Mouse (Mus musculus): ENCODE data around the gene Plekha5. TPM values are rescaled to one million over a fixed set of nuclear protein-coding genes. Genes with fewer than 3 reads are reported as not detected.

Plekha5 gene
- 101 and 113 TPM in 2 replicates for polyA plus RNA-seq (2012; rRNA removed)

DNA sequence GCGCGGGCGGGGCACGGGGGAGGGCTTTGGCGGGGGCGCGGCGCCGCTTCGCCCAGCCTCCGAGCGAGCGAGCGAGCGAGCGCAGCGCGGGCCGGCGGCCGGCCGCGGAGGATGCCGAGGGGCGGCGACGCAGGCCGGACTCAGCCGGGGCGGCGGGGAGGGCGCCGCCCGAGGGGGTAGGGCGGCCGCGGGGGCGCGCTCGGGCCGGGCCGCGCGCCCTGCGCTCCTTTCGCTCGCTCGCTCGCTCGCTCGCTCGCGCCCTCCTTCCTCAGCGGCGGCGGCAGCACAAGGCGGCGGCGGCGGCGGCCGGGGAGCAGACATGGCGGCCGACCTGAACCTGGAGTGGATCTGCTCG is at the start of gene Plekha5:
Gene Plekha5 (plus strand): TSS at position 209 of the 355 bp plus-strand sequence.

GRCm38 (mm10) chr6:140622391-140623225 is 198.8 kb downstream of the Plekha5 start, which contains the start of gene Aebp2:
Aebp2 (plus strand) TSS chr6:140622663.

Other genes with a start within 250 kb of the Plekha5 start
- gene Aebp2, start 198.6 kb downstream of the Plekha5 start, polyA plus RNA-seq (2012; rRNA removed), result 25.3 and 26.8 TPM in 2 replicates